Mouse (Mus musculus) heart, embryonic 15.5 days (tissue): ENCODE measurements around the gene Cyp46a1. TPM values are rescaled to one million over a fixed set of nuclear protein-coding genes. Genes with fewer than 3 reads are reported as not detected.

Source experiments
- ATAC-seq: fragments of 200-750 bp; cut with Nextera tagmentation; replicated peaks from 2 replicates; pipeline ENCODE4 v1.8.0; 2017; ENCODE audit warnings: low read depth, moderate TSS enrichment; ENCODE audit not compliant: insufficient number of reproducible peaks, insufficient read depth, low FRiP score
- H3K27ac ChIP-seq: fragments of 300-500 bp; sonication (generic); 2 replicates; pipeline ENCODE4 v1.5.1; 2015; ENCODE audit warnings: mild to moderate bottlenecking, inconsistent platforms
- H3K27me3 ChIP-seq: fragments of 300-500 bp; sonication (generic); 2 replicates; pipeline ENCODE4 v1.6.1; 2015; ENCODE audit warnings: inconsistent platforms
- H3K36me3 ChIP-seq: fragments of 300-500 bp; sonication (generic); 2 replicates; pipeline ENCODE4 v1.6.1; 2015; ENCODE audit warnings: mild to moderate bottlenecking, inconsistent platforms
- H3K4me1 ChIP-seq: fragments of 300-500 bp; sonication (generic); replicated peaks from 2 replicates; pipeline ENCODE4 v1.6.1; 2015; ENCODE audit warnings: inconsistent platforms
- H3K4me2 ChIP-seq: fragments of 300-500 bp; sonication (generic); 2 replicates; pipeline ENCODE4 v1.6.1; 2015; ENCODE audit warnings: inconsistent platforms, mild to moderate bottlenecking, moderate library complexity
- H3K4me3 ChIP-seq: fragments of 300-500 bp; sonication (generic); 2 replicates; pipeline ENCODE4 v1.5.1; 2015; ENCODE audit warnings: mild to moderate bottlenecking, inconsistent platforms
- H3K9ac ChIP-seq: fragments of 300-500 bp; sonication (generic); 2 replicates; pipeline ENCODE4 v1.6.1; 2015; ENCODE audit warnings: mild to moderate bottlenecking, inconsistent platforms
- H3K9me3 ChIP-seq: fragments of 300-500 bp; sonication (generic); replicated peaks from 2 replicates; pipeline ENCODE4 v1.6.1; 2016; ENCODE audit warnings: inconsistent platforms
- WGBS: fragments of 180-500 bp; shearing (Covaris S2); methylation state at CpG from one replicate; pipeline ENCODE4 v1.1.7; 2015; ENCODE audit warnings: mixed read lengths; 5-methylcytosine and 5-hydroxymethylcytosine counted together
- polyA plus RNA-seq: library from polyadenylated mRNA; unstranded; fragments of >200 nt; fragmentation: Nextera tagmentation; extraction: Ambion mirVana; gene quantifications from 2 replicates; pipeline ENCODE4 v1.2.1, GENCODE M21; 2015

Cyp46a1 gene
- polyA plus RNA-seq, 1 experiment from 2014 or later: 5.6 TPM

DNA sequence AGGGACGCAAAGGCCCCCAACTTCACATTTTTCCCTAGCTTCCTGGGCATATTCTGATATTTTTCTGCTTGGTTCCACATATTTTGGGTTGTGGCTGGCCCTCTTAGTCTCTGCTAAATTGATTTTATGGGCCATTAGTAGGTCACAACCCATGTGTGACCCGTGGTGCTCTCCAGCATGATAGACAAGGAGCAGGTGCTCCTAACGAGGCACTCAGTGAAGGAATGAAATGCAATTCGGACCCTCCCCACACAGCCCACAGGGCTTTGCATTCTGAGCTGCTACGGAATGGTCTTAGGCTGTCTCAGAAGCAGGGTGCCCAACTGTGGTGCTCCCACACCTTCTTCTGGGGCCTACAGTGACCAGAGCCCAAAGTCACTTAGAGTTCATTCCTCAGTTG lies 74.9 kb downstream of the Cyp46a1 start:
- H3K36me3 ChIP-seq: no peaks in the 10 kb centered on the region
- 75% methylated on average over 5 of the region's 5 CpGs for WGBS
- H3K4me3 ChIP-seq: no peak overlapping the region
- no peaks in the 10 kb centered on the region for H3K27me3 ChIP-seq
- no peak overlapping the region for H3K27ac ChIP-seq
- peaks cover 17% of the 10 kb centered on the region for H3K4me1 ChIP-seq
- no peak overlapping the region for H3K4me2 ChIP-seq
- H3K9ac ChIP-seq: no peak overlapping the region
- no peaks in the 10 kb centered on the region for H3K9me3 ChIP-seq
- no peak for ATAC-seq

DNA sequence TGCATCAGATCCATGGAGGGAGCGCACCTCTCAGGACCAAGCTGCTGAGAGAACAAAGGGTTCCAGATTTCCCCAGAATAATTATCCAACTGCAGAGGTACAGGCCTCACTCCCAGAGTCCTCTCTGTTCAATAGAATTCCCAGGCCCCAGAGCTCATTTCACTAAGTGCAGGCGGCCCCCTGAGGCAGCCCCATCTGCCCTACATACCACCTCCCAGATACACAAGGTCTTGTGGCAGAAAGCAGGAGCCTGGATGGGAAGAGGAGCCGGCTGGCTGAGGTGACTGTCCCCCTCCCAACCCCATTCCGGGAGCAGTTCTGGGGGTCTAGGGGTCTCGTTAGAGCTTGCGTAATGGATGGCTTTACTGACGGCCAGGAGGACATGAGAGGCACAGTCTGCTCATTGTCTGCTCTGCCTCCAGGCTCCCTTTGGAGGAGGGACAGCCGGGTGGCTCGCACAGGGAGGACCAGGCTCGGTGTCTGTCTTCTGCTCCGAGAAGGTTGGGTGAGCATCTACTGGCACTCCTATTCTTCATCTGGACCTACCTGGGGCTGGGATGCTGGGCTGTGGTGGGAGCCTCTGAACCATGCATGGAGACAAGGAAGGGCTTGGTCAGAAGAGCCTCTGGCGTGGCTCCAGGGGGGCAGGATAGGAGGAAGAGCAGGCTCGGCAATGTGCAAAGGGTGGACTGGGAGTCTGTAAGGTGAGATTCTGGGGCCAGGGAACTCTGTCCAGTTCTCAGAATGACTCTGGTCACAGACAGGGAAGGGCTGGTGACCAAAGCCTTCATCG lies 76.4 kb downstream of the Cyp46a1 start:
- H3K27me3 ChIP-seq: no peaks in the 10 kb centered on the region
- no peak overlapping the region for H3K27ac ChIP-seq
- ATAC-seq: no peak
- H3K4me1 ChIP-seq: peaks cover 17% of the 10 kb centered on the region
- no peaks in the 10 kb centered on the region for H3K36me3 ChIP-seq
- no peak overlapping the region for H3K4me3 ChIP-seq
- no peak overlapping the region for H3K9ac ChIP-seq
- 61% methylated on average over 14 of the region's 14 CpGs for WGBS
- H3K4me2 ChIP-seq: no peak overlapping the region
- H3K9me3 ChIP-seq: no peaks in the 10 kb centered on the region

Other genes with a start within 250 kb of the Cyp46a1 start
- gene Setd3, start 155.1 kb upstream of the Cyp46a1 start, polyA plus RNA-seq: 70.6 and 74.4 TPM in 2 replicates
- 1.5 and 2.2 TPM in 2 replicates for gene Ccnk, start 154.8 kb upstream of the Cyp46a1 start, polyA plus RNA-seq
- gene Ccdc85c, start 59.0 kb upstream of the Cyp46a1 start, polyA plus RNA-seq: 4.7 and 5.7 TPM in 2 replicates
- 1.0 TPM in 2 replicates for gene Hhipl1, start 28.1 kb upstream of the Cyp46a1 start, polyA plus RNA-seq
- 62.5 and 76.6 TPM in 2 replicates for gene Eml1, start 36.6 kb downstream of the Cyp46a1 start, polyA plus RNA-seq
- gene Evl, start 220.3 kb downstream of the Cyp46a1 start, polyA plus RNA-seq: 33.8 and 43.2 TPM in 2 replicates